Mouse (Mus musculus): Measurements from ENCODE around the gene Bicc1.

DNA sequence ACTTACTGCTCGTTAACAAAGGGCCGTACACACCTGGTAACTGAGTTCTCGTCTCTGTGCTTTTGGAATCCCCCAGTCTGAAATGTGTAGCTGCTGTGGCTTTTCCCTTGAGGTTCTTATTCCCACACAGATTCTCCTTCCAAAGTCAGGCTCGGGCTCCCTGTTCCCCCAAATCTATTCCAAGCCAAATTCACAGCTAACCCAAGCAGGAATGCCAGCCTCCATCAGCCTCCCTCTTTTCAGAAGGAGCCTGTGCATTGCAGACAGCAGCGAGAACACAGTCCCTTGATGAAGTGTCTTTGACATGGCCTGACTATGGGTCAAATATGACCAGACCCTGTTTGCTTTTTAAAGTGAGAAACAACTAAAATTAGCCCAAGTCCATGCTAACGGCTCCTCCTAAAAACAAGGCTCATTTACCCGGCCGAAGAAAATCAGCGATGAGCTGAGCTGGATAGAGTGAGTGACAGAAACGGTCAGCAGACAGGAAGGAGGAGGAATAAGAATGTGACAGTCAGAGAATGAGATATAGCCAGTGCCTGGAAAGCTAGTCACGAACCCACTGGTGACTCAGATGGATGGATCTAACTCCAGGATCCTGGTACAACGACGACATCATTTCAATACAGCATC, 240.4 kb downstream of the Bicc1 start:
- TF ChIP-seq POLR2A (IDR thresholded peaks at IDR 0.05; ENCODE audit: control insufficient read depth, low read depth, low read length) (no peak), CTCF (IDR thresholded peaks at IDR 0.05; ENCODE audit: control insufficient read depth, insufficient read depth, insufficient replicate concordance, low read depth, low read length) (no peak)
